Mouse (Mus musculus) retina, postnatal 7 days (tissue): ENCODE results near the gene Klhl3.

Experiments used
- DNase-seq: peaks from one replicate; pipeline ENCODE4 v3.0.0-alpha.2; 2012; ENCODE audit warnings: low read depth, low spot score

Gene Klhl3

DNA sequence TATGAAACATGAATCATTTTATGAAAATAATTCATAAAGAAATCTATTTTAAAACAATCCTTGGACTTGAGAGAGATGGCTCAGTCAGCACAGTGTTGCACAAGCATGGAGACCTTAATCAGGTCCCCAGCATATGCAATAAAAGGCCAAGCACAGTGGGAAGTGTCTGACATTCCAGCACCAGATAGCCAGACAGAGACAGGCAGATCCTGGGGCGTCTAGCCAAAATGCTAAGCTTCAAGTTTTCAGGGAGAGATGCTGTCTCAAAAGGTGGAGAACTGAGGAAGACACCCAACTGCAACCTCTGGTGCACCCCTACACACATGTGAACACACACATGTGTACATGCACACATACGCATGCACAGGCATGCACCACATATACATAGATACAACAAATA, 153.1 kb downstream of the Klhl3 start:
- no peak for DNase-seq

DNA sequence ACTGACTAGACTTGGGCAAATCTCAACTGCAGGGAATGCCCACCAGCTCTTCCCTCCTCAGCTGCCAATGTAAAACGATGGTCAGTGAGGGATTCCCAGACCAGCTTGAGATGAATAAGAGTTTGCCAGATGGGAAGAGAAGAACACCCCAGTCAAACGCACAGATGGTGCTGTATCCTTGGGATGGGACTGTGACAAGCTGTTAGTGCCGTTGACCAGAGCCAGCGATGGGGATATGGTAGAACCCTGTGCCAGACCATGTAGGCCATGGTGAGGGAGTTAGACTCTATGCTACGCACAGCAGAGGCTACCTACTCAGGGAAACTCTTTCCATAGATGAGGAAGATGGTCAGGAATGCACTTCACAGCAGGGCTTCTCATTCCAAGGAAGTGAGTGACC, 153.6 kb downstream of the Klhl3 start:
- no peak for DNase-seq
